Mouse (Mus musculus) hematopoietic stem cell, adult 5-6 weeks (primary cell): ENCODE measurements at regions not wholly inside any gene's neighbourhood (a gene's known extent, or its start where the extent isn't known, plus 50 kb on each side); places are given as distances from the start of the nearest gene placed in this dataset.

Source experiments
- ATAC-seq, 2 experiments: fragments of 125-278 bp in 1 of 2; replicated peaks in 1 of 2; 2 replicates each; pipeline ENCODE4 v1.8.0; 2016 to 2017; ENCODE audit warnings: inconsistent platforms in 2 of 2, mild to moderate bottlenecking in 2 of 2, moderate number of reproducible peaks in 2 of 2, low read depth in 1 of 2, moderate TSS enrichment in 1 of 2; ENCODE audit not compliant: low FRiP score in 2 of 2, poor library complexity in 2 of 2, severe bottlenecking in 2 of 2, insufficient read depth in 1 of 2, low TSS enrichment in 1 of 2

GRCm38 (mm10) chr1:98268853-98269252, 152.1 kb upstream of the Slco6d1 start:
- no peak for ATAC-seq

DNA sequence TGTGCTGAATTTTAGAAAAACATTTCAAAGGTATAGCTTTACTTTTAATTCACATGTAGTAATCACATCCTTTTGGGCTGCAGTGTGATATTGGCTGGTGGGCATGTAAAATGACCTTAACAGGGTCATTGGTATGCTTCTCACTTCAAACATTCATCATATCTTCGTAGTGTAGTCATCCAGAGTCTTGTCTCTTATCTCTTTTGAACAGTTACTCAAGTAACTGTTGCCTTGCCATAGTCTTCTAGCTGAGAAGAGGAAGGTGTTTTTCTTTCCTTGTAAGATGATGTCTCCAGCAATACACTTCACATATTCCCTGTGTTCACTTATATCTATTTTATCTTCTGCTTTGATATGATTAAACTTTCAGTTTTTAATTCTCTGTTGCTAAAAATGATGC, 150.7 kb upstream of the Slco6d1 start:
- no peak for ATAC-seq

DNA sequence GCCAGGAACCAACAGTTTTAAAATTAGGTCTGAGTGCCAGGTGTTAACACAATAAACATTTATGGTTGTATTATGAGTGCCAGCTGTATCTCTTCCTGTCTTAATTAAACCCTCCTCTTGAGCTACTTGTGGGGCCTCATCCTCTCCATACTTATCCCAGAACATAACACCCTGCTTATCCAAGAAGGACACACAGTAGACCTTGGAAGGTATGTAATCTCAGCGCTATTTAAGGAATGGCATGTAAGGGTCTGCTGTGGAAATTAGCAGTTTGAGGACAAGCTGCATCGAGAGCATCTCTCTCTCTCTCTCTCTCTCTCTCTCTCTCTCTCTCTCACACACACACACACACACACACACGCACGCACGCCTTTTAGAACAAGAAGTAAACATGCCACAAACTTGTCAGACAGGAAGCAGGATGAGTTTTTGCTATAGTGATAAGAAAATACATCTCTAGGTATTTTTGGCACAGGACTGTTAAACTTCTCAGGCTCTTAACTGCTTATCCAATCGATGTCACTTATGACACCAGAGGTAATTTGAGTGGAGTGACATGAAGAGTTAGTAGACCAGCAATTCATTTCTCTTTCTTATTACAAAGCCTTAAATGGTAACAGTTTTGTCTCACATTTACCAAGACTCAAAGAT, 146.8 kb upstream of the Slco6d1 start:
- ATAC-seq = no peak

DNA sequence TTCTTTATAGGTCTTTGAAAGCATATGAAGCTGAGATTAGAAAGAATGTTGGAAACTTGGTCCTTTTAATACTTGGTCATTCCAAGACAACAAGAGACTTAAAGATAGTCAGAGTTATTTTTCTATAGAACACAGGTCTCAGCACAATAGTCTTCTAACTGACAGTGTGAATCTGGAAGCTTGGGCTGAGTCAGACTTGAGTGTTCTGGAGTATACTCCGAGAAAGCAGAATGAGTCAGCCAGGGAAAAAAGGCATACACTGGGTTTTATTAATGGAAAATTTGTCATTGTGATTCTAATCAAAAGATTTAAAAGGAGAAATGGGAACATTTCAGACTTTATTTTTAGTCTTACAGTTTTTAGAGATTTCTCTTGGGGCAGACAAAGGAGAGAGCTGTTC, 145.4 kb upstream of the Slco6d1 start:
- ATAC-seq = no peak

DNA sequence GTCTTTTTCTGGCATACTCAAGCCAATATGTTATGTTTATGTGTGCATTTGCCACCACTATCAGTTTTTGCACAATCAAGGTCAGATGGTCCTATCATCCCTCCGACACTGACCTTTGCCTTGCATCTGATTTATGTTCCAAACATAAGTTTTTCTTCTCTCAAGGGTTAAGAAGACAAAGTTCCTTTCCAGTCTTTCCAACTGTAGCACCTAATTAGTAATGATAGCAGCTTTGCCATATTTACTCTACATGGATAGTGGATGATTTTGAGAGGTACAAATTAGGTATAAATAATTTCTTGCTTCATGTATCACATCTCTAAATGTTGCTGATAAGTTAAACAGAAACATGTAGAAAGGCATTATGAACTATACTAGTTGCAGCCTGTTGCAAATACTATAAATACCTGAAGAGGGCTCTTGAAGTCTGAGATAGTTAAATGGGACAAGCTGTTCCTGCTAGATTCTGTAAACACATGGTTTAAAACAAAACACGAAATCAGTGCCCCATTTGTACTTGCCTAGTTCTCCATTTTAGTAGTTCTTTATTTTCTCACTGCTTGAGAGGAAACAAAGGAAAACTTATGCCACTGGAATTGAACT, 141.4 kb upstream of the Slco6d1 start:
- no peak for ATAC-seq

DNA sequence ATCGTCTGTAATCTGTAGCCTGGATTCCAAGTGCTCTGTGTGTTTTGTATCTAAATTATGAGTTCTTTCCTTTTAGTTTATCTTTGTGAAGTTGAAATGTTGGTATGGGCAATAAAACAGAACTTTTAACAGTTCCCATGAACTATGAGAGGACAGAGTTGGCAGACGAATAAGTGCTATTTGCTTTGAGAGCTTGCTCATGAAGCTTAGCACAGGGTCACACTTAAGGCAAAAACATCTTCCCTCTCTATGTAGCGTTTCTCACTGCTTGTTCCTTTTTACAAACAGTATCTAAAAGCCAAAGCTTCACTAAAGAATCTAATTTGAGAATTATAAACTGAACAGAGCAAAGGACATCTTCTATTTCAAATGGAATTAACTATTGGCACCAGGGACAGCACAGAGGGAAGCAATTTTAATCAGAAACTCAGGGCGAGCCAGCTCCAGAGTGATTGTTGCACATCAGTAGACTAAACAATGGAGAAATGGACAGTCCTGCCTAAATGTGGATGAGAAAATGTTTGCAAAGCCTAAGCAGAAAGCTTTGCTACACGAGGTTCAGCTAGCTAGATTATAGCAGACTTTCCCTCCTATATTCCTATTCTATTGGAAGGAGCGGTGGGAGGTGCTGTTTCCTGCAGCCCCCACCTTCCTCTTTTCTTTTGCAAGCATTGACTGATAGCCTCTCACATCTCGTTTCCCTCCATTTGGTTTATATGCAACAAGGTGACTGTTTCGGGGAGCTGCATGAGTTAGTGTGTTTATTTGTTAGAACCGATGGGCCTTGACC, 140.5 kb upstream of the Slco6d1 start:
- ATAC-seq = no peak

GRCm38 (mm10) chr1:98281053-98281770, 139.7 kb upstream of the Slco6d1 start:
- ATAC-seq = no peak

DNA sequence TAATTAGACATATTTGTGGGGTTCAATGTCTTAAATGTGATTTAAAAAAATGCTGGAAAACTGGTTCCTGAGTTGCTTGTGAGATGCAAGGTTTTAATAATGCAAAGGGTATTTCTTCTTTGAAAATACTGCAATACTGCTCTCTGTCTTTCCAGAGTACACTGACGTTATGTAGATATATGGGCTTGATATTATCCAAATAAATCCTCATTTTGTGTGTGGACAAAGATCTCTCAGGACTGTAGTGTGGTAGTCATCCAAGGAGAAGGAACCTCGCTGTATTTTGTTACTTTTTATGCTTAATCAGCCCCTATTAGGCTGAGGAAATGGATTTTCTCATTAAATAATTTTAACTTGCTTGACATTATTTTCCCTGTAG, 139.2 kb upstream of the Slco6d1 start:
- no peak for ATAC-seq

GRCm38 (mm10) chr1:98303166-98303565, 117.8 kb upstream of the Slco6d1 start:
- no peak for ATAC-seq

DNA sequence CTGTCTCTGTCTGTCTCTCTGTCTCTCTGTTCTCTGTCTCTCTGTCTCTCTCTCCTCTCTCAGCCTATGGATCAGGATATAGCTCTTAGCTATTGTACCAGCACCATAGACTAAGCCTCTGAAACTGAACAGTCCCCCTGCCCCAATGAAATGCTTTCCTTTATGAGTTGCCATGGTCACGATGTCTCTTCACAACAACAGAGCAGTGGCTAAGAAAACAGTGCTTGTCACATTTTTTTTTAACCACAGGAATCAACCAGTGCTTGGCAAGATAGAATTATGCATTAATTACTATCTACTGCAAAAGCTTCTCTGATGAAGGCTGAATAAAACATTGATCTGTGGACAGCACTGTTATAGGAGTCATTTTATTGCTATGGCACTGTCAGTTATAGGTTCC, 114.6 kb upstream of the Slco6d1 start:
- no peak for ATAC-seq

- no peak for ATAC-seq
Observed at GRCm38 (mm10) chr1:98307519-98307918, 113.4 kb upstream of the Slco6d1 start.

DNA sequence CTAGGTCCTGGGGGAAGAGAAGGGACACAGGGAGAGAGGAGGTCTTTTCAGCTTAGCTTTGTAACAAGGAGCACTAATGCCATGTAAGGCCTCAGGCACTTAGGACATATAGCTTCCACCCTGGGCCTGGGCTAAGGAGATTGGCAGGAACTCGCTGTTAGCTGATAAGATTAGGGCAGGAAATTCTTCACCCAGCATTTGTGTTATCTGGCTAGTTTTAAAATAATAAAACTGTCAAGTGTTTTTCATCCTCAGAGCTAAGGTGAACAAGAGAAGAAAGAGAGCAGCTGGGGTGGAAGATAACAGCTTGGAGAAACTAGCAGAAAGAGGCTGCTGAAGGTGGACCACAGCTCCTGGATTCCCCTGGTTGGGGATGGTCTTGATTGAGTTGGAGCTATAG, 111.0 kb upstream of the Slco6d1 start:
- ATAC-seq = no peak

DNA sequence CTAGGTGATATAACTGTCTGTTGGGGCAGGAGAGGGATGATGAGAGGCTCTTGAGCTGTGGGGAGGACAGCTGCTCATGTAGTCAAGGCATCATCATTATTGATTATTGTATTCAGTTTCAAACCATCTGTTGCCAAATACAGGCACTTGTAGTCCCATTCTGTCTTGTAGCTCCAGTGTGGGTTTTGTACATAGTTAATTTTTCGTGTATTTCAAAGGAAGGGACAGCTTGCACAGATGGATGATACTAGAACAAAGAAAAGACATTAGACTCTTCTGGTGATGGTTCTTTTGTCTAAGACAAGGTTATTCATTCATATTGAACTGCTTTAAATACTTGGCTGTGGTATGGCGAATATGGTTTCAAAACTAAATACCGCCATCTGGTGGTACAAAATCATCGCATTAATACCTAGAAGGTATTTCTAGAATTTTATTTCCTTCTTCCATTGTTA, 70.8 kb upstream of the Slco6d1 start:
- 0 out of 4 replicates have a peak, but pooled peaks have one; percentile 22 to 53 for ATAC-seq

DNA sequence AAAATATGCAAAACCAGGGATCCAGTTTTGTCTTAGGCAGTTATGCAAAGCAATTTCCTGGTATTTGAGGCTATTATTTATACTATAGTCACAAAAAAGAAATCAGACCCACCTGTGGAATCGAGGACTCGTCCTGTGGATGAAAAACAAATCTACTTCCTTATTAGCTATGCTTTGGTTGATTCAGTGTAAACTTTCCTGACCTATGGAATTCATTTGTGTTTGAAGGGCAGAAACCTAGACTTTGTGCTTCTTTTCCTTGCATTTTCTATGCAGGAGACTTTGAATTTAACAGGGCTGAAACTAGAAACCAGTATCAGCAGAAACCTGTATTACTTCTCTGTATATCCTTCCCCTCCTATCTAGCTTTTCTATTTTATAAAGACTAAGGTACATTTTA, 70.2 kb upstream of the Slco6d1 start:
- ATAC-seq = no peak

- no peak for ATAC-seq
Observed at GRCm38 (mm10) chr1:98351530-98351929, 69.4 kb upstream of the Slco6d1 start.
